In genomic region chr1:34121157-34122015, GRCm38 (mm10) we compare ENCODE assay signal across 8 mouse cellular contexts.
A peak's percentile ranks its signal among the peaks of the same experiment; 100 is the strongest.
DNase-seq lines count a peak whose midpoint lies in the region; ATAC-seq and TF ChIP-seq lines count a peak whose summit lies in the region.

No protein-coding gene starts in this region.

- H3K9ac ChIP-seq in kidney, embryonic 15.5 days, result 0 out of 2 replicates have a peak overlapping the region, but pooled peaks have one; percentile 1
- peak overlapping the region; percentile 49 for H3K9ac ChIP-seq in lung, embryonic 14.5 days

- H3K4me2 ChIP-seq in kidney, embryonic 15.5 days, result peak overlapping the region; percentile 57
- peak overlapping the region; percentile 71 for H3K4me2 ChIP-seq in lung, embryonic 14.5 days

- 19% methylated on average over 29 of the region's 29 CpGs for WGBS in cerebellum, adult 2 months
- 33% methylated on average over 29 of the region's 29 CpGs for WGBS in kidney, embryonic 15.5 days
- 23% methylated on average over 29 of the region's 29 CpGs for WGBS in lung, embryonic 14.5 days

- no peaks in the 10 kb centered on the region; the same call in 1 of the 2 replicates for H3K36me3 ChIP-seq in kidney, embryonic 15.5 days
- no peaks in the 10 kb centered on the region for H3K36me3 ChIP-seq in lung, embryonic 14.5 days (ENCODE audit: insufficient read depth)
- H3K36me3 ChIP-seq in testis, adult 2 months (ENCODE audit: control insufficient read depth, insufficient read depth, low read length), result no peaks in the 10 kb centered on the region

- no peak for TF ChIP-seq POLR2A in cerebellum, adult 2 months (IDR thresholded peaks at IDR 0.05; ENCODE audit: borderline replicate concordance, insufficient read depth, low read length)
- TF ChIP-seq POLR2A in testis, adult 2 months (IDR thresholded peaks at IDR 0.05; ENCODE audit: control insufficient read depth, low read depth, low read length), result no peak

- H3K4me1 ChIP-seq in cerebellum, adult 2 months (ENCODE audit: control insufficient read depth, insufficient read depth, low read length), result peaks cover 19% of the 10 kb centered on the region
- peaks cover 53% of the 10 kb centered on the region for H3K4me1 ChIP-seq in kidney, embryonic 15.5 days
- 0 out of 2 replicates have a peak, but pooled peaks cover 3% of the 10 kb centered on the region for H3K4me1 ChIP-seq in lung, embryonic 14.5 days (ENCODE audit: insufficient read depth)
- H3K4me1 ChIP-seq in testis, adult 2 months (ENCODE audit: control insufficient read depth, insufficient read depth, low read length), result no peaks in the 10 kb centered on the region

- no peaks in the 10 kb centered on the region for H3K27me3 ChIP-seq in cerebellum, adult 2 months (ENCODE audit: control insufficient read depth, insufficient read depth, low read length)
- H3K27me3 ChIP-seq in kidney, embryonic 15.5 days, result no peaks in the 10 kb centered on the region
- H3K27me3 ChIP-seq in lung, embryonic 14.5 days (ENCODE audit: insufficient read depth, low read length), result no peaks in the 10 kb centered on the region
- H3K27me3 ChIP-seq in testis, adult 2 months (ENCODE audit: control insufficient read depth, insufficient read depth, low read length), result no peaks in the 10 kb centered on the region

- H3K9me3 ChIP-seq in kidney, embryonic 15.5 days (replicated peaks), result no peaks in the 10 kb centered on the region
- no peaks in the 10 kb centered on the region for H3K9me3 ChIP-seq in lung, embryonic 14.5 days (ENCODE audit: low read depth, low read length)

- no peak for ATAC-seq in kidney, embryonic 15.5 days (replicated peaks; ENCODE audit: low FRiP score)
- ATAC-seq in lung, embryonic 14.5 days (ENCODE audit: insufficient read depth), result peak; percentile 53

- H3K4me3 ChIP-seq in cerebellum, adult 2 months (replicated peaks; ENCODE audit: insufficient read depth, low read depth, low read length), result peak overlapping the region; percentile 24
- H3K4me3 ChIP-seq in kidney, embryonic 15.5 days (replicated peaks), result peak overlapping the region; percentile 37
- peak overlapping the region; percentile 40 for H3K4me3 ChIP-seq in lung, embryonic 14.5 days (ENCODE audit: low read depth, low read length)
- peak overlapping the region; percentile 57 for H3K4me3 ChIP-seq in testis, adult 2 months (ENCODE audit: control insufficient read depth, low read depth, low read length)

- H3K27ac ChIP-seq in cerebellum, adult 2 months (ENCODE audit: insufficient read depth, low read length), result 0 out of 2 replicates have a peak overlapping the region, but pooled peaks have one; percentile 33
- H3K27ac ChIP-seq in kidney, embryonic 15.5 days, result peak overlapping the region; percentile 85
- H3K27ac ChIP-seq in lung, embryonic 14.5 days (ENCODE audit: low read depth), result peak overlapping the region; percentile 76
- peak overlapping the region; percentile 46 for H3K27ac ChIP-seq in testis, adult 2 months (ENCODE audit: control insufficient read depth, insufficient read depth, low read depth, low read length)

- TF ChIP-seq CTCF in cerebellum, adult 2 months (IDR thresholded peaks at IDR 0.05; ENCODE audit: borderline replicate concordance, insufficient read depth, low read depth, low read length), result no peak
- TF ChIP-seq CTCF in lung, embryonic 14.5 days (IDR thresholded peaks at IDR 0.05; ENCODE audit: low read depth), result no peak
- no peak for TF ChIP-seq CTCF in testis, adult 2 months (IDR thresholded peaks at IDR 0.05; ENCODE audit: control insufficient read depth, insufficient read depth, insufficient replicate concordance, low read depth, low read length)

- peak; percentile 66 to 67 for DNase-seq in right cerebral cortex, postnatal 10 days (ENCODE audit: low spot score in 2 of 2)
- no peak for DNase-seq in right cerebral cortex, adult 18-20 months
- DNase-seq in cerebellum, adult 2 months, result peak; percentile 71 to 72
- DNase-seq in heart, adult 9 months (ENCODE audit: low spot score in 2 of 2), result peak; percentile 80 to 90
- peak; percentile 86 for DNase-seq in lung, embryonic 14.5 days
- no peak for DNase-seq in spleen, postnatal 4 days (ENCODE audit: low spot score in 2 of 2)

Comparison
In these comparisons a context has a peak if more than half of its experiments do, and no peak if none do; other contexts are left out.
1. DNase-seq: peak in right cerebral cortex, postnatal 10 days (2 of 2), cerebellum, adult 2 months (2 of 2), heart, adult 9 months (2 of 2) and lung, embryonic 14.5 days (single experiment); none in right cerebral cortex, adult 18-20 months (single experiment) and spleen, postnatal 4 days (0 of 2).
2. H3K27ac ChIP-seq: peak in every context shown above with its lines; median percentile 85 in kidney, embryonic 15.5 days; 76 in lung, embryonic 14.5 days; 46 in testis, adult 2 months; 33 in cerebellum, adult 2 months.
3. Peak in every context shown above with its lines, with median percentiles within 50 percentile points of each other: H3K4me3 ChIP-seq.